Mouse (Mus musculus) MEL (cell line): Measurements from ENCODE around the gene Ypel3. TPM values are rescaled to one million over a fixed set of nuclear protein-coding genes. Genes with fewer than 3 reads are reported as not detected.

ENCODE experiments used
- DNase-seq: peaks from one replicate; pipeline ENCODE4 v3.0.0; 2011; ENCODE audit warnings: low read depth, low spot score
- H3K27ac ChIP-seq: 2 replicates; pipeline ENCODE4 v1.5.1; 2012; ENCODE audit warnings: low read depth, mild to moderate bottlenecking, control low read depth, low read length, moderate library complexity; ENCODE audit not compliant: control insufficient read depth
- H3K27me3 ChIP-seq, 2 experiments: fragments of 150-350 bp in 1 of 2; sonication (generic) in 1 of 2; 2 replicates each; pipeline ENCODE4 v1.6.1; 2012; ENCODE audit warnings: low read length in 2 of 2, mild to moderate bottlenecking in 2 of 2, improper control_type of control experiment in 1 of 2, moderate library complexity in 1 of 2; ENCODE audit not compliant: insufficient read depth in 2 of 2, control insufficient read depth in 1 of 2
- H3K36me3 ChIP-seq, 2 experiments: 2 replicates each; pipeline ENCODE4 v1.6.1; 2012 to 2014; ENCODE audit warnings: low read length in 2 of 2, improper control_type of control experiment in 1 of 2, inconsistent platforms in 1 of 2, mild to moderate bottlenecking in 1 of 2; ENCODE audit not compliant: insufficient read depth in 2 of 2, control insufficient read depth in 1 of 2
- H3K4me1 ChIP-seq, 2 experiments: fragments of 150-350 bp in 1 of 2; sonication (generic) in 1 of 2; 2 replicates each; pipeline ENCODE4 v1.6.1; 2012; ENCODE audit warnings: low read length in 2 of 2, improper control_type of control experiment in 1 of 2, mild to moderate bottlenecking in 1 of 2; ENCODE audit not compliant: insufficient read depth in 2 of 2, control insufficient read depth in 1 of 2
- H3K4me3 ChIP-seq, 2 experiments: fragments of 150-350 bp in 1 of 2; sonication (generic) in 1 of 2; 2 replicates each; pipeline ENCODE4 v1.5.1; 2012; ENCODE audit warnings: low read depth in 2 of 2, low read length in 2 of 2, mild to moderate bottlenecking in 2 of 2, moderate library complexity in 2 of 2, control low read depth in 1 of 2, improper control_type of control experiment in 1 of 2; ENCODE audit not compliant: control insufficient read depth in 1 of 2, insufficient read depth in 1 of 2
- H3K79me2 ChIP-seq: 2 replicates; pipeline ENCODE4 v1.6.1; 2012; ENCODE audit warnings: mild to moderate bottlenecking, low read length, moderate library complexity; ENCODE audit not compliant: control insufficient read depth, poor library complexity, insufficient read depth
- H3K9ac ChIP-seq: 2 replicates; pipeline ENCODE4 v1.6.1; 2012; ENCODE audit warnings: low read depth, mild to moderate bottlenecking, control low read depth, low read length, moderate library complexity; ENCODE audit not compliant: control insufficient read depth, poor library complexity, severe bottlenecking
- H3K9me3 ChIP-seq: fragments of 150-350 bp; sonication (generic); replicated peaks from 2 replicates; pipeline ENCODE4 v1.6.1; 2012; ENCODE audit warnings: mild to moderate bottlenecking, low read length, improper control_type of control experiment, moderate library complexity; ENCODE audit not compliant: insufficient read depth
- BHLHE40 ChIP-seq: IDR thresholded peaks from 2 replicates; pipeline ENCODE4 v1.6.1; 2012; ENCODE audit warnings: low read depth, mild to moderate bottlenecking, inconsistent platforms, low read length, improper control_type of control experiment, borderline replicate concordance
- CHD1 ChIP-seq: IDR thresholded peaks from 2 replicates; pipeline ENCODE4 v1.6.1; 2012; ENCODE audit warnings: low read depth, mild to moderate bottlenecking, inconsistent platforms, low read length, improper control_type of control experiment
- CHD2 ChIP-seq: IDR thresholded peaks from 2 replicates; pipeline ENCODE4 v1.6.1; 2011; ENCODE audit warnings: low read length, improper control_type of control experiment
- CTCF ChIP-seq, 3 experiments: IDR thresholded peaks in 2 of 3; conservative IDR thresholded peaks in 1 of 3; 2 replicates each; pipeline ENCODE4 v1.5.1; 2011 to 2012; ENCODE audit warnings: low read length in 3 of 3, low read depth in 2 of 3, mild to moderate bottlenecking in 2 of 3, improper control_type of control experiment in 1 of 3, inconsistent platforms in 1 of 3, mixed read lengths in 1 of 3, moderate library complexity in 1 of 3; ENCODE audit not compliant: control insufficient read depth in 1 of 3, insufficient read depth in 1 of 3, poor library complexity in 1 of 3, severe bottlenecking in 1 of 3
- E2F4 ChIP-seq: IDR thresholded peaks from 2 replicates; pipeline ENCODE4 v1.6.1; 2011; ENCODE audit warnings: low read depth, low read length, improper control_type of control experiment, borderline replicate concordance
- ELF1 ChIP-seq: IDR thresholded peaks from 2 replicates; pipeline ENCODE4 v1.6.1; 2014; ENCODE audit warnings: low read depth, mild to moderate bottlenecking, inconsistent platforms, low read length, improper control_type of control experiment, moderate library complexity
- EP300 ChIP-seq, 2 experiments: IDR thresholded peaks; 2 replicates each; pipeline ENCODE4 v1.6.1; 2011; ENCODE audit warnings: improper control_type of control experiment in 2 of 2, low read length in 2 of 2, low read depth in 1 of 2, mild to moderate bottlenecking in 1 of 2
- ETS1 ChIP-seq: IDR thresholded peaks from 2 replicates; pipeline ENCODE4 v1.6.1; 2012; ENCODE audit warnings: low read depth, mild to moderate bottlenecking, inconsistent platforms, low read length, improper control_type of control experiment, moderate library complexity
- GABPA ChIP-seq: IDR thresholded peaks from 2 replicates; pipeline ENCODE4 v1.6.1; 2012; ENCODE audit warnings: low read depth, mild to moderate bottlenecking, inconsistent platforms, low read length, improper control_type of control experiment, moderate library complexity
- GATA1 ChIP-seq: IDR thresholded peaks from 2 replicates; pipeline ENCODE4 v1.6.1; 2011; ENCODE audit warnings: low read depth, low read length, improper control_type of control experiment
- HCFC1 ChIP-seq: IDR thresholded peaks from 2 replicates; pipeline ENCODE4 v1.6.1; 2012; ENCODE audit warnings: low read depth, mild to moderate bottlenecking, inconsistent platforms, low read length, improper control_type of control experiment, moderate library complexity
- JUND ChIP-seq: IDR thresholded peaks from 2 replicates; pipeline ENCODE4 v1.6.1; 2011; ENCODE audit warnings: low read depth, mild to moderate bottlenecking, improper control_type of control experiment, low read length
- KAT2A ChIP-seq: conservative IDR thresholded peaks from 2 replicates; pipeline ENCODE4 v1.6.1; 2012; ENCODE audit warnings: low read depth, low read length, improper control_type of control experiment, inconsistent platforms
- MAFK ChIP-seq: IDR thresholded peaks from 2 replicates; pipeline ENCODE4 v1.6.1; 2011; ENCODE audit warnings: low read depth, mild to moderate bottlenecking, low read length, improper control_type of control experiment, borderline replicate concordance
- MAX ChIP-seq: IDR thresholded peaks from 2 replicates; pipeline ENCODE4 v1.6.1; 2011; ENCODE audit warnings: low read length, improper control_type of control experiment
- MAZ ChIP-seq: IDR thresholded peaks from 2 replicates; pipeline ENCODE4 v1.6.1; 2012; ENCODE audit warnings: low read depth, mild to moderate bottlenecking, inconsistent platforms, low read length, improper control_type of control experiment
- MEF2A ChIP-seq: IDR thresholded peaks from 2 replicates; pipeline ENCODE4 v1.6.1; 2014; ENCODE audit warnings: low read depth, mild to moderate bottlenecking, inconsistent platforms, low read length, improper control_type of control experiment; ENCODE audit not compliant: poor library complexity, insufficient replicate concordance, severe bottlenecking; ENCODE audit errors: extremely low read depth
- MXI1 ChIP-seq: IDR thresholded peaks from 2 replicates; pipeline ENCODE4 v1.6.1; 2011; ENCODE audit warnings: mild to moderate bottlenecking, low read depth, low read length, improper control_type of control experiment
- MYB ChIP-seq: IDR thresholded peaks from 2 replicates; pipeline ENCODE4 v1.6.1; 2011; ENCODE audit warnings: mild to moderate bottlenecking, low read depth, low read length, improper control_type of control experiment
- MYC ChIP-seq: IDR thresholded peaks from 2 replicates; pipeline ENCODE4 v1.6.1; 2011; ENCODE audit warnings: low read depth, mild to moderate bottlenecking, low read length, improper control_type of control experiment, moderate library complexity
- NELFE ChIP-seq: IDR thresholded peaks from 2 replicates; pipeline ENCODE4 v1.6.1; 2011; ENCODE audit warnings: low read depth, low read length, improper control_type of control experiment
- NRF1 ChIP-seq: IDR thresholded peaks from 2 replicates; pipeline ENCODE4 v1.6.1; 2014; ENCODE audit warnings: low read depth, mild to moderate bottlenecking, inconsistent platforms, low read length, improper control_type of control experiment, moderate library complexity; ENCODE audit not compliant: poor library complexity, insufficient read depth, severe bottlenecking
- POLR2A ChIP-seq, 2 experiments: IDR thresholded peaks; 2 replicates each; pipeline ENCODE4 v1.6.1; 2011 to 2012; ENCODE audit warnings: low read length in 2 of 2, mild to moderate bottlenecking in 2 of 2, control low read depth in 1 of 2, improper control_type of control experiment in 1 of 2, low read depth in 1 of 2, moderate library complexity in 1 of 2; ENCODE audit not compliant: control insufficient read depth in 1 of 2, insufficient read depth in 1 of 2, poor library complexity in 1 of 2
- POLR2AphosphoS2 ChIP-seq: IDR thresholded peaks from 2 replicates; pipeline ENCODE4 v1.6.1; 2011; ENCODE audit warnings: low read length, improper control_type of control experiment
- RAD21 ChIP-seq: IDR thresholded peaks from 2 replicates; pipeline ENCODE4 v1.6.1; 2011; ENCODE audit warnings: mild to moderate bottlenecking, low read depth, low read length, improper control_type of control experiment
- RCOR1 ChIP-seq: IDR thresholded peaks from 2 replicates; pipeline ENCODE4 v1.6.1; 2012; ENCODE audit warnings: low read depth, mild to moderate bottlenecking, inconsistent platforms, low read length, improper control_type of control experiment
- SIN3A ChIP-seq: IDR thresholded peaks from 2 replicates; pipeline ENCODE4 v1.6.1; 2012; ENCODE audit warnings: low read length, improper control_type of control experiment, inconsistent platforms
- SMC3 ChIP-seq: IDR thresholded peaks from 2 replicates; pipeline ENCODE4 v1.6.1; 2011; ENCODE audit warnings: low read depth, low read length, improper control_type of control experiment
- TAL1 ChIP-seq: IDR thresholded peaks from 2 replicates; pipeline ENCODE4 v1.6.1; 2012; ENCODE audit warnings: mild to moderate bottlenecking, inconsistent platforms, low read length, moderate library complexity, mixed read lengths
- TBP ChIP-seq: IDR thresholded peaks from 2 replicates; pipeline ENCODE4 v1.8.0; 2011; ENCODE audit warnings: low read depth, low read length, improper control_type of control experiment
- TCF12 ChIP-seq: IDR thresholded peaks from 2 replicates; pipeline ENCODE4 v1.6.1; 2014; ENCODE audit warnings: low read depth, mild to moderate bottlenecking, inconsistent platforms, low read length, improper control_type of control experiment, moderate library complexity
- UBTF ChIP-seq: IDR thresholded peaks from 2 replicates; pipeline ENCODE4 v1.6.1; 2012; ENCODE audit warnings: low read depth, mild to moderate bottlenecking, inconsistent platforms, low read length, improper control_type of control experiment, moderate library complexity, borderline replicate concordance; ENCODE audit not compliant: insufficient read depth
- USF1 ChIP-seq: IDR thresholded peaks from 2 replicates; pipeline ENCODE4 v1.6.1; 2014; ENCODE audit warnings: low read depth, mild to moderate bottlenecking, inconsistent platforms, low read length, improper control_type of control experiment, moderate library complexity
- USF2 ChIP-seq, 2 experiments: IDR thresholded peaks; 2 replicates each; pipeline ENCODE4 v1.6.1; 2011 to 2012; ENCODE audit warnings: improper control_type of control experiment in 2 of 2, low read length in 2 of 2, borderline replicate concordance in 1 of 2, inconsistent platforms in 1 of 2, low read depth in 1 of 2, mild to moderate bottlenecking in 1 of 2; ENCODE audit not compliant: insufficient read depth in 1 of 2
- ZC3H11A ChIP-seq: IDR thresholded peaks from 2 replicates; pipeline ENCODE4 v1.6.1; 2012; ENCODE audit warnings: low read depth, mild to moderate bottlenecking, inconsistent platforms, low read length, improper control_type of control experiment
- ZKSCAN1 ChIP-seq: IDR thresholded peaks from 2 replicates; pipeline ENCODE4 v1.6.1; 2012; ENCODE audit warnings: low read depth, mild to moderate bottlenecking, inconsistent platforms, low read length, improper control_type of control experiment, moderate library complexity
- ZMIZ1 ChIP-seq: IDR thresholded peaks from 2 replicates; pipeline ENCODE4 v1.6.1; 2012; ENCODE audit warnings: low read depth, mild to moderate bottlenecking, inconsistent platforms, low read length, improper control_type of control experiment, moderate library complexity
- ZNF384 ChIP-seq: IDR thresholded peaks from 2 replicates; pipeline ENCODE4 v1.6.1; 2012; ENCODE audit warnings: low read depth, mild to moderate bottlenecking, inconsistent platforms, low read length, improper control_type of control experiment
- polyA plus RNA-seq, 2 experiments: library from polyadenylated mRNA; stranded (reverse) in 1 of 2; unstranded in 1 of 2; fragments of >175 nt in 1 of 2; fragments of >200 nt in 1 of 2; gene quantifications; 2 replicates each; pipeline versions ENCODE4 v1.2.1 to v1.2.4; 2012; ENCODE audit warnings: low replicate concordance in 2 of 2, low read depth in 1 of 2; ENCODE audit not compliant: insufficient read length in 2 of 2, insufficient read depth in 1 of 2, missing spikeins in 1 of 2
- total RNA-seq: library from RNA; depleted of rRNA; stranded (reverse); fragments of 300-350 nt; gene quantifications from 2 replicates; pipeline ENCODE4 v1.2.3, GENCODE M21; 2012

Gene Ypel3
- total and polyA plus RNA-seq, 3 experiments: 2.1 to 12.6 TPM; not detected in 1

GRCm38 (mm10) chr7:126794271-126794605, 17.5 kb downstream of the Ypel3 start:
- H3K4me3 ChIP-seq: no peak overlapping the region
- H3K9me3 ChIP-seq: no peaks in the 10 kb centered on the region
- peaks cover 13 to 26% of the 10 kb centered on the region in 2 experiments for H3K36me3 ChIP-seq
- H3K27me3 ChIP-seq: no peaks in the 10 kb centered on the region
- H3K4me1 ChIP-seq: peaks cover 0 to 19% of the 10 kb centered on the region in 2 experiments; a peak in 3 of 4 replicates
- peaks cover 47% of the 10 kb centered on the region for H3K79me2 ChIP-seq
- DNase-seq: no peak
- H3K27ac ChIP-seq: peak overlapping the region; percentile 15; the same call in 1 of the 2 replicates
- H3K9ac ChIP-seq: no peak overlapping the region
- TF ChIP-seq RCOR1 (no peak), USF2 (IDR thresholded peaks at IDR 0.05; ENCODE audit: borderline replicate concordance in 1 of 2, insufficient read depth in 1 of 2, low read depth in 1 of 2, low read length in 2 of 2) (no peak), MYC (0 out of 2 replicates have a peak, but pooled peaks have one; percentile 34), MXI1 (no peak), CHD1 (no peak), ETS1 (0 out of 2 replicates have a peak, but pooled peaks have one; percentile 10), USF1 (no peak), NELFE (no peak), MAFK (no peak), CTCF (IDR thresholded peaks at IDR 0.05 in 2 of 3, conservative IDR thresholded peaks at IDR 0.05 in 1 of 3; ENCODE audit: control insufficient read depth in 1 of 3, insufficient read depth in 1 of 3, low read depth in 2 of 3, low read length in 3 of 3, poor library complexity in 1 of 3, severe bottlenecking in 1 of 3) (no peak), ELF1 (no peak), TAL1 (no peak), EP300 (IDR thresholded peaks at IDR 0.05; ENCODE audit: low read depth in 1 of 2, low read length in 2 of 2) (no peak), GABPA (no peak), UBTF (no peak), ZC3H11A (no peak), MAZ (no peak), NRF1 (no peak), MYB (0 out of 2 replicates have a peak, but pooled peaks have one; percentile 31), ZKSCAN1 (no peak), SIN3A (no peak), ZMIZ1 (no peak; the same call in 1 of the 2 replicates), RAD21 (no peak), HCFC1 (no peak), POLR2AphosphoS2 (peak; percentile 73), JUND (no peak), BHLHE40 (no peak), POLR2A (IDR thresholded peaks at IDR 0.05; ENCODE audit: control insufficient read depth in 1 of 2, insufficient read depth in 1 of 2, low read depth in 1 of 2, low read length in 2 of 2, poor library complexity in 1 of 2) (peak in 1 of 2 experiments; percentile 57; a peak in 2 of 4 replicates), E2F4 (no peak), ZNF384 (no peak), GATA1 (no peak), CHD2 (no peak; the same call in 1 of the 2 replicates), TBP (no peak), MAX (0 out of 2 replicates have a peak, but pooled peaks have one; percentile 14), TCF12 (no peak), KAT2A (no peak), SMC3 (no peak), MEF2A (no peak)
